Mouse (Mus musculus) layer of hippocampus, postnatal 14 days (tissue): Measurements from ENCODE around the gene Tdrd7. TPM values are rescaled to one million over a fixed set of nuclear protein-coding genes. Genes with fewer than 3 reads are reported as not detected.

Source experiments
- DNase-seq, 2 experiments: peaks; one replicate each; pipeline ENCODE4 v3.0.0; 2021 to 2022; ENCODE audit warnings: low spot score in 2 of 2, mixed read lengths in 1 of 2
- total RNA-seq, 2 experiments: library from RNA; stranded (reverse); gene quantifications; 2 replicates each; pipeline ENCODE4 v1.2.3; 2021

Tdrd7 gene
- total RNA-seq, 2 experiments from 2014 or later, result 25.9 to 26.2 TPM

GRCm38 (mm10) chr4:45971806-45972447 is 6.8 kb downstream of the Tdrd7 start:
- DNase-seq, result peak; percentile 97

GRCm38 (mm10) chr4:45972448-45972854 is 7.3 kb downstream of the Tdrd7 start:
- peak; percentile 16 to 38 for DNase-seq

DNA sequence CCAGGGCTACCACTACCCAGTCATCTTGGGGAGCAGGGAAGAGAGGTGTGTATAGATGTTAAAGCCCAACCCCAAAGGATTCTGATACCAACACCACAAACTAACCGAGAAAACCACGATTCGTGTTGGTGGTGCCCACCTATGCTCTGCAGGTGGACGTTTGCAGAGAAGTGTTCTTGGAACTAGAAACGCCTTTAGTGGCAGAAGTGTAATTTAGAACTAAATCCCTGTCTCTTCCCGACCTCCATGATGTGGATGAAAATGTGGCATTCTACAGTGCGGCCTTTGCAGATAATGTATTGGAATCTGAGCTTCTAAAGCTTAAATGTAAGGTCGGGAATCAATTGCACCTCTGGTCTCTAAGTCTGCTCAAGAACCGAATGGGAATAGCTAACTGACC is 7.8 kb downstream of the Tdrd7 start:
- no peak for DNase-seq

- no peak for DNase-seq
Observed at GRCm38 (mm10) chr4:45976931-45977667, 12.0 kb downstream of the Tdrd7 start.

DNA sequence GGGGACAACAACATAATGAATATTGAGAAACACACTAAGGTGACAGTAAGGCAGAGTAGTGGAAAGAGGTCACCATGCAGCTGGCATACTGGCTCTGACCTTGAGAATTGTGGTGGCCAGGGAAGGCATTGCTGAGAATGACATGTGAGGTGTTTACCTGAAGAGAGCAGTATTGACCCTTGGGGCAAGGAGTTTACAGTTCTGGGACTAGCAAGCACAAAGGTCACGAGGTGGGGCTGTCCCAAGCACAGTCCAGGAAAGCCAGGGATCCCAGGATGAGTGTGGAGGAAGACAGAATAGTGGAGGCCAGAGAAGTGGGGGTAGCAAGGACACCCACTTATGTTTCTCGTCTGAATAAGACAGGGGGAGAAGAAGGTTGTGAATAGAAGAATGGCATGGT is 14.8 kb downstream of the Tdrd7 start:
- DNase-seq, result no peak

GRCm38 (mm10) chr4:45981054-45981453 is 15.9 kb downstream of the Tdrd7 start:
- no peak for DNase-seq

- DNase-seq, result no peak
Observed at GRCm38 (mm10) chr4:45990427-45991135, 25.4 kb downstream of the Tdrd7 start.

- peak; percentile 46 to 71 for DNase-seq
Observed at GRCm38 (mm10) chr4:45998536-45998935, 33.4 kb downstream of the Tdrd7 start.

- no peak for DNase-seq
Observed at GRCm38 (mm10) chr4:46008142-46008793, 43.1 kb downstream of the Tdrd7 start.

- DNase-seq, result no peak
Observed at GRCm38 (mm10) chr4:46011698-46012097, 46.6 kb downstream of the Tdrd7 start.

DNA sequence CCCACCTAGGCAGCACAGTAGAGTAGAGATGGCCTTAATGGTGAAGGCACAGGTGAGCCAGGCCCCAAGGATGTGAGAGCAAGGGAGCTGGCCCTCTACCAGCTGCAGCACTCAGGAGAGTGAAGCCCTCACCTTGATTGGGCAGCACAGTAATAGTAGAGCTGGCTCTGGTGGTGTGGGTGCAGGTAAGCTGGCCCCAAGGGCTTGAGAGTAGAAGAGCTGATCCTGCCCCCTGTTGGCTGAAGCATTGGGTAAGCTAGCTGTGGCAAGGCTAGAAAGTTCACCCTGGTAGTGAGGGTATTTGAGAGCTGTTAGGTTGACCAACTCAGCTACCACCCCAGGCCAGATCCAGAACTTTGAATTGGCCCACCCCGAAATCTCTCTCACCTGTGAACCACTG is 50.5 kb downstream of the Tdrd7 start:
- no peak for DNase-seq

DNA sequence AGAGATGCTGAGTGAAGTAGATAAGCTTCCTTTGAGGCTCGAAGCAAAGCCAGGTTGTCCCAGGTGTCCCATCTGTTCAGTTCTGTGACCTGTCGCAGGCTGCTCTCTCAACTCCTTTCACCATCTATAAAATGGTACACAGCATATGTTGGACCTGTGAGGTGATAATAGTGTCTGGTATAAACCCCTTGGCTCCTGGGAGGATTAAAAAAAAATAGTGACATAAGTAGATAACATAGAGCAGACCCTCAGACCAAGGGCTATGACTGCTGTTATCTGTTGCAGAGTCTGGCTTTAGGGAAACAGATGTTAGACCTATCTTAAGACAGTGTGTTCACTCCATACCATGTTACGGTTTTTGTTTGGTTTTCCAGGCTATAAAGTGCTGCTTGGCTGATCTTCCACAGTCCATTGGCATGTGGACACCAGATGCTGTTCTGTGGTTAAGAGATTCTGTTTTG is 57.9 kb downstream of the Tdrd7 start:
- no peak for DNase-seq

DNA sequence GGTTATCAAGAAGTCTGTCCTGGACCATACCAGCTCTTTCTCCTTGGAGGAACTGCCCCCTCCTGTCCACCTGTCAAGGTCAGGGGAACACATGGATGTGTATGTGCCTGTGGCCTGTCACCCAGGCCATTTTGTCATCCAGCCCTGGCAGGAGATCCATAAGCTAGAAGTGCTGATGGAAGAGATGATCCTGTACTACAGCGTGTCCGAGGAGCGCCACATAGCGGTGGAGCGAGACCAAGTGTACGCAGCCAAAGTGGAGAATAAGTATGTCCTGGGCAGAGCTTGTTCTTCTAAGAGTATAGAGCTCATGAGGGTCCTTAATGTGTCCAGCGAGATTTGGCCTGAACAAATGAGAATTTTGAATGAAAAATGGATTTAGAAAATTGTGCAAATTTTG is 60.8 kb downstream of the Tdrd7 start:
- DNase-seq, result peak; percentile 21 to 52

DNA sequence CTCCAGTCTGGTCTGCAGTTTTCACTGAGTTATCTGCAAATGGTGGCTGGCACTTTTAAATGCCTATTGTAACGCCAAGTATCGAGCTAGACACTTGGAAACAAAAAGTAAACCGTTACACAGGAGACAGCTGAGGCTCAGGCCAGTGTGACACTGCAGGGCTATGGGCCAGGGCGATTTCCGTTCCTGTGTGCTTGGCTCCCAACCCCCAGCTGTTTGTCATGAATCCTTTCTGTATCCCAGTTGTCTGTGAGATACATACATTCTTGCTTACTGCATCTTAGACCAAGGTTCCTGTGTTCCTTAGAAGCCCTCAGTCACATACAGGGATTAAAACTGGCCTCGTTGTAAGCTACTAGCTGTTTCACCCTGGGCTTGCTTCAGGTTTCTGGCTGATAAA is 63.1 kb downstream of the Tdrd7 start:
- DNase-seq, result no peak

DNA sequence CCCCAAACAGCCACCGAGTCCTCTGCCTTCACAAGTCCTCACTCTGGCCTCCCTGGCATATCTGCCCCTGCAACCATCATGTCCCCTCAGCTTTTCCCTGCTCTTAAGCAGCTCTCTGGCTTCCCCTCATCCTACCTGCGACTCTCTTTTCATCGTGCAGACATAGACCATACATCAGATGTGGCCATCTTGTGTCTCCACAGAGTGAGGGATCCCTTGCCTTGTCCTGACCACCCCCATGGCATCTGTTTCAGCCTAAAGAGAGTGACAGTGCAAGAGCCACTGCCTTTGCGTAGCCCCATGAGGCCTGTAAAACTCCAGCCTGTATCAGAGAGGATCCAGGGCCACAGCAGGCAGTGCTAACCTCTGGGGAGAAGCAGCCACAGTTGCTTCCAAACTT is 63.6 kb downstream of the Tdrd7 start:
- DNase-seq, result no peak

DNA sequence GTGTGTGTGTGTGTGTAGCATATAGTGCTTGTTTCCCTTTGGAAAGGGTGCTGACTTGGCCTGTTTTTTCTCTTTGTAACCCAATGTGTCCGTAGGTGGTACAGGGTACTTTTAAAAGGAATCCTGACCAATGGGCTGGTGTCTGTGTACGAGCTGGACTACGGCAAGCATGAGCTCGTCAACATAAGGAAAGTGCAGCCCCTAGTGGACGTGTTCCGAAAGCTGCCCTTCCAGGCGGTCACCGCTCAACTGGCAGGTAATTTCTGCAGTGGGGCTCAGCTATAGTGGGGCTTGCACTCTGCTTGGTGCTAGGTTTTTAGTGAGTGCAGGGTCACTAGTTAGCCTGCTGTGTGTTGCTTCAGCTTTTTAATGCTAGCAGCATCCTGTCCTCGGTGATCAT is 64.4 kb downstream of the Tdrd7 start:
- DNase-seq, result no peak

DNA sequence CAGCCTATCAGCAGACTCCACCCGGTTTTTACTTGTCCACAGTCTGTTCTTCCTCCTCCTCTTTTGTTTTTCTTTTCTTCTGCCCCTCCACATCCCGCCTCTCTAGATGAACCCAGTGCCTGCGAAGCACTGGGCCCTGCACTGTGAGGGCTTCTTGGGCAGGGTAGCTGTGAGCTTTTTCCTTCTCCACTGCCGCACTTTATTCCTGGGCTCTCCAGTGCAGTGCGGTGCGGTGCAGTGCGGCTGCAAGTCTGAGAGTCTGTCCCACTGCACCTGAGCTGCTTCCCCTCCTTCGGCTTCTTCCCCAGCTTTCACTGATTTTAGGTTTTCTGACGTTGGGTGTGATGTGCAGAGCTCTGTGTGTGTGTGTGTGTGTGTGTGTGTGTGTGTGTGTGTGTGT is 67.3 kb downstream of the Tdrd7 start:
- DNase-seq, result no peak

- DNase-seq, result no peak
Observed at GRCm38 (mm10) chr4:46033197-46033596, 68.1 kb downstream of the Tdrd7 start.

- no peak for DNase-seq
Observed at GRCm38 (mm10) chr4:46038591-46038891, 73.4 kb downstream of the Tdrd7 start.

DNA sequence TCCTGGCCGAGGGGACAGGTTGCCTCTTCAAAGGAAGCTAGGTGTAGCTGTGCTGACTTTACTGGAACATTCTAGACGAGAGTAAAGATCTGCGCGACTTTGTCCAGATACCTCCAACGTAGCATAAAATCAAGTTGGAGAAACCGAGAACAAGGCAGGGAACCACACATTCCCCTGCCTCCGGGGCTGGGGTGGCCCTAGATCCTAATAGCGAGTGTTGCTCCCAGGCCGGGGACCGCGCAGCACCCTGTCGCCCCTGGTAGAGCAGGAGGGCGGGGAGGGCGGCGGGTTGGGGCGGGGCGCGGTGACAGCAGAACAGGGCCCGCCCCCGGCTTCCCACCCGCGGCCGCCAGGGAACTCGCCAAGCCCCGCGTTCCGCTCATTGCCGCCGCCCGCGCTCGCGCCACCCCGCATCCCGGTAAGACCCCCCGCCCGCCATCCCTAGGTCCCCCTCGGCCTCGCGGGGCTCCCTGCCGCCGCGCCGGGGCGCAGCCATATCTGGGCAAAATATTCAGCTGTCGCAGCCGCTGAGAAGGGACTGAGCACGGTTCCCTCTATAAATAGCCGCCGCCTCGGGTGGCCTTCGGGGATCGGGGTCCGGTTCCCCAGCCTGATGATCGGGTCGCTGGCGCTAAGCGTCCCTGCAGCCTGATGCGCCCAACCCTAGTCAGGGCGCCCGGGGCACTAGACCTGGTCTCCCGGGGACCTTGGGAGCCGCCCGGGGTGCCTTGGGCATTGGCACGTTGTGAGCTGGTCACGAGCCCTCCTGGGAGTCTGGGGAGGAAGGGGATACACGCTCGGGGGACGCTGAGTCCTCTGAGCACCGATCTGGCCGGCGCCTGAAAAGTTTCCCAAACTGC is 74.0 kb downstream of the Tdrd7 start, which contains the start of gene Tmod1:
Tmod1 (plus strand) TSS at position 44 of the 860 bp plus-strand sequence.
- DNase-seq, result peak; percentile 37 to 39

DNA sequence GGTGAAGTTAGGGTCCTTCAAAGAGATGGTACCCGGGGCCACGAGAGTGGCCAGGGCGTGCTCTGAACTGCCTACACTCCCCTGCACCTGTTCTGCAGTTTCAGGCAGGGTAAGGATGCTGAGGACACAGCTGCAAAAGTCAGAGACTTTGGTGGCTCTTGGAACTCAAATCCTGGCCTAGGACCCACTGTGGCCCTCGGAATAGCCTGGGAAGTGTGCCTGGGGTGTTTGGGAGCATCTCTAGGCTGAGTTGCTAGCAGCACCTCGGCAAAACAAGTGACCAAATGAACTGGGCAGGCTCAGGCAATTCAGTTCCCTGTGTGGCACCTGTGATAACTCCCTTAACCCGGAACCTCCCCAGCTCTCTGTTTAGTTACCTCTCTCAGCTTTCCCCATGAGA is 74.8 kb downstream of the Tdrd7 start:
- DNase-seq, result no peak
